Mouse (Mus musculus) lung, embryonic 15.5 days (tissue): Measurements from ENCODE around the gene Scamp4. TPM values are rescaled to one million over a fixed set of nuclear protein-coding genes. Genes with fewer than 3 reads are reported as not detected.
A peak's percentile ranks its signal among the peaks of the same experiment; 100 is the strongest.

Experiments used
- ATAC-seq: fragments of 200-750 bp; cut with Nextera tagmentation; 2 replicates; pipeline ENCODE4 v1.8.0; 2017; ENCODE audit warnings: moderate number of reproducible peaks, borderline replicate concordance; ENCODE audit not compliant: low FRiP score, low TSS enrichment; ENCODE audit errors: extremely low read depth
- H3K27ac ChIP-seq: fragments of 300-500 bp; sonication (generic); 2 replicates; pipeline ENCODE4 v1.5.1; 2015; ENCODE audit warnings: moderate library complexity, mild to moderate bottlenecking, inconsistent platforms
- H3K27me3 ChIP-seq: fragments of 300-500 bp; sonication (generic); 2 replicates; pipeline ENCODE4 v1.6.1; 2015; ENCODE audit warnings: inconsistent platforms
- H3K36me3 ChIP-seq: fragments of 300-500 bp; sonication (generic); 2 replicates; pipeline ENCODE4 v1.6.1; 2015; ENCODE audit warnings: inconsistent platforms
- H3K4me1 ChIP-seq: fragments of 300-500 bp; sonication (generic); 2 replicates; pipeline ENCODE4 v1.6.1; 2015; ENCODE audit warnings: inconsistent platforms
- H3K4me2 ChIP-seq: fragments of 300-500 bp; sonication (generic); 2 replicates; pipeline ENCODE4 v1.6.1; 2015; ENCODE audit warnings: inconsistent platforms, mild to moderate bottlenecking, moderate library complexity
- H3K4me3 ChIP-seq: fragments of 300-500 bp; sonication (generic); 2 replicates; pipeline ENCODE4 v1.5.1; 2015; ENCODE audit warnings: mild to moderate bottlenecking, inconsistent platforms
- H3K9ac ChIP-seq: fragments of 300-500 bp; sonication (generic); 2 replicates; pipeline ENCODE4 v1.6.1; 2015; ENCODE audit warnings: inconsistent platforms
- H3K9me3 ChIP-seq: fragments of 300-500 bp; sonication (generic); 2 replicates; pipeline ENCODE4 v1.6.1; 2016; ENCODE audit warnings: inconsistent platforms
- WGBS: fragments of 180-500 bp; shearing (Covaris S2); methylation state at CpG from one replicate; pipeline ENCODE4 v1.1.7; 2015; 5-methylcytosine and 5-hydroxymethylcytosine counted together
- polyA plus RNA-seq: library from polyadenylated mRNA; unstranded; fragments of >200 nt; fragmentation: Nextera tagmentation; extraction: Ambion mirVana; gene quantifications from 2 replicates; pipeline ENCODE4 v1.2.1, GENCODE M21; 2015

Gene Scamp4
- polyA plus RNA-seq = 79.0 and 84.8 TPM in 2 replicates

DNA sequence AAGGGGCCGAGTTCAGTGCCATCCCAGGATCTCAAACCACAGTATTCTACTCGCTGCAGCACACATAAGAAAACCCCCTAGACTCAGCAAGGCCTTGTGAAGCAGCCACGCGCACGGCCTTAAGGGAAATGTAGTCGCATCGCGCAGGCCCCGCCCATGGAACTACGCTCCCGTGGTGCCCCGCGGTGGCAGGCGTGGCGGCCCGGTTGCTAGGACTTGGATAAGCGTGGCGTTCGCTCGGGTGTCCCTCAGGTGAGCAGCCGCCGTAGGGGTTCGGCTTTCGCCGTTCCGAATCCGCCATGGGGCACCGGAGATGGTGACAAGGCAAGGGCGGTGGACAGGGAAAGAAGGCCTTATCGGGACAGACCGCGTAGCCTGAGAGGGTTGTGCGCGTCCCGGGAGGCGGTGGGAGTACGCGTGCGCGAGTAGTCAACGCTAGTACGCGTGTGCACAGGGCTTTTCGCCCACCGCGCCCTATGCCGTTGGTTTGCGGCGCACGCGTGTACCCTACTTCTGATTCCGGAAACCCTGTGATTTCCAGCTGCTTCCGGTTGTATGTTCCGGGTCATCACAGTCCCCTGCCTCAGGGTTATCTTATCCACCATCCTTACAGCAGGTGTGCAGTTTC lies at the start of gene Scamp4, which contains the start of gene Adat3:
Scamp4 (plus strand) TSS at position 175 of the 628 bp plus-strand sequence.
Adat3 (plus strand) TSS at position 183 of the 628 bp plus-strand sequence.
- under 1% methylated on average over 54 of the region's 54 CpGs for WGBS

DNA sequence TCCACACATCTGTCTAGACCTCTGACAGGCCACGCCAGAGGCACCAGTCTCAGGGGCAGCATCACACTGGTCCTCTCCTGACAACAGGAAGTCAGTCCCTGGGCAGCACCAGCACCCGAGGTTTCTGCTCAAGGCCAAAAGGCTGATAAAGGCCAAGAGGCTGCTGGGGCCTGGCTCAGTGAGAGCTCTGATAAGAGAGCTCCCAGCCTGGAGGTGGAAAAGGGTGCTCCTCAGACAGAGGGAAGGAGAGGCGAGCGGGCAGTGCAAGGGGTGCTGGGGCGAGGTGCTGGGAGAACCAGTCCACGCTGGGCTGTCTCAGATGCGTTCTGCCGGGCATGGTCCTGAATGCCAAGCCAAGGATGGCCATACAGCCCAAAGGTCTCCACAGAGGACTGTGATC lies 49.1 kb upstream of the Scamp4 start:
- Histone ChIP-seq H3K4me2 (no peak overlapping the region), H3K27me3 (no peaks in the 10 kb centered on the region), H3K4me3 (no peak overlapping the region), H3K4me1 (peaks cover 16% of the 10 kb centered on the region), H3K9me3 (no peaks in the 10 kb centered on the region), H3K27ac (no peak overlapping the region), H3K36me3 (peaks cover 16% of the 10 kb centered on the region), H3K9ac (no peak overlapping the region)
- ATAC-seq = no peak
- WGBS = 87% methylated on average over 8 of the region's 8 CpGs

More for the DNA sequence above, at the start of gene Scamp4, which contains the start of gene Adat3:
- peak within 1 kb of the TSS; percentile 93 for H3K27ac ChIP-seq
- peaks cover 19% of the 10 kb centered on the region for H3K4me1 ChIP-seq
- H3K4me2 ChIP-seq = peak within 1 kb of the TSS; percentile 89
- ATAC-seq = peak; percentile 95
- peak within 1 kb of the TSS; percentile 72 for H3K9ac ChIP-seq
- peaks cover 17% of the 10 kb centered on the region for H3K36me3 ChIP-seq
- no peaks in the 10 kb centered on the region for H3K9me3 ChIP-seq
- H3K27me3 ChIP-seq = no peaks in the 10 kb centered on the region
- peak within 1 kb of the TSS; percentile 94 for H3K4me3 ChIP-seq

DNA sequence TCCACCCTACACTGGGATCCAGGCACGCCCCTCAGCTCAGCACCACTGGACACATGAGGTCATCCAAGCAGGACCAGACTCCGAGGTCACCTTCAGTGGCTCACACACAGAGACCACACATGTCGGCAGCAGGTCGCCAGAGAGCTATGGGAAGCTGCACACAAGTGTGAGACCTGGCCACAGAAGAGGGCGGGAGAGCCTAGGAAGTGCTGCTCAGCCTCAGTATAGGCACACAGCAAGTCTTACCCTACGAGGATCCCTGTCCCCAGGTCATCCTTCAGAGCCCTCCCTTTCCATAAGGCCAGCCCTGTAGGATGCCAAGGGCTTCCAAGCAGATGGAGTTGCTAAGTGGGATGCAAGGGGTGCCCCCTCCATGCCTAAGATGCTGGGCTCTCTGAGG lies 48.7 kb upstream of the Scamp4 start:
- H3K4me1 ChIP-seq = peaks cover 18% of the 10 kb centered on the region
- no peak overlapping the region for H3K27ac ChIP-seq
- H3K4me2 ChIP-seq = no peak overlapping the region
- H3K4me3 ChIP-seq = no peak overlapping the region
- no peak overlapping the region for H3K9ac ChIP-seq
- no peak for ATAC-seq
- no peaks in the 10 kb centered on the region for H3K27me3 ChIP-seq
- WGBS = 77% methylated on average over 6 of the region's 6 CpGs
- peaks cover 15% of the 10 kb centered on the region for H3K36me3 ChIP-seq
- H3K9me3 ChIP-seq = no peaks in the 10 kb centered on the region

DNA sequence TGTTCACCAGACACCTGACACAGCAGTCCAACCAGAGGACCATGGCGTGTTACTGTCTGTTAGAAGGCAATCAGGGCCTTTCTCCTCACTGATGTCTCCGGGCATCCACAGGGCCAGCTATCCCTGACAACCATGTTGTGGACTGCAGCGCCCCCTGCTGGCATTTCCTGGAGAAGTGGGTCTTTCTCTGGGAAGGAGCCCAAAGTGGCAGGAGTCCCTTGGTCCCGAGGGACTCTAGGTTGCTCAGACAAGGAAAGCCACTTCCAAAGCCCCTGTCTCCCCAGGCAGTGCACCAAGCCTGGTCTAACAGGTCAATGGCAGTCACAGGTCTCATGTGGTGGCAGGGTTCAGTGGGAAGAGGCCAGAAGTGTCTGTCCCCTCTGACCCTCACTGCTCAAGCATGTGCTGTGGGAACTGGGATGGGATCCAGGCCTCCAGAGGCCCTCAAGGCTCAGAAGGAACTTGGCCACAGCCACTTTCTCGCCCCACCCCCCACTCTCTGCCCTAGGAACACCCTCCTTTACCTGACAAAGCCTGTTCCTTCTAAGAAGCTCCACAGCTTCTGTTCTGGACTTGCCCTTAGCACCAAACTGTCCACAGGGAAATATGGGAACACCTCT lies 45.2 kb upstream of the Scamp4 start:
- 28% methylated on average over 5 of the region's 5 CpGs for WGBS
- Histone ChIP-seq H3K4me1 (peaks cover 40% of the 10 kb centered on the region), H3K9me3 (no peaks in the 10 kb centered on the region), H3K4me2 (no peak overlapping the region), H3K4me3 (no peak overlapping the region), H3K27me3 (no peaks in the 10 kb centered on the region), H3K9ac (0 out of 2 replicates have a peak overlapping the region, but pooled peaks have one; percentile 10), H3K27ac (no peak overlapping the region), H3K36me3 (no peaks in the 10 kb centered on the region)
- ATAC-seq = no peak

DNA sequence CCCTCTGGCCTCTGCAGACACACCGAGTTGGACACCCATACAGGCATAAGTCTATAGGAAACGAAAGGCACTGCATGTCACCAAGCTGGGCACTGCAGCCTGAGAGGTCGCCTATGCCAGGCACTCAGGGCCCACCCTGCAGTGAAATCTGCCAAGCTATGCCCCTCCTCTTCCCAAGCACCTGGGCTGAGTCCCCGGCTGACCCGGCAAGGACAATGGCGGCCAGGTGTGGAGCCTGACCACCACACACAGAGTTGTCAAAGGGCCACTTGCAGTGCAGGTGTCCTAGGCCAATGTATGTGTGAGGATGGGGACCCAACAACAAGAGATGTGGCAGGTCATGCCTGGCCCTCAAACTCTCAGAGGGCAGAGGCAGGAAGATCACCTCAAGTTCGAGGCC lies 43.2 kb upstream of the Scamp4 start:
- H3K4me1 ChIP-seq = peaks cover 44% of the 10 kb centered on the region
- no peak for ATAC-seq
- no peak overlapping the region for H3K27ac ChIP-seq
- H3K9me3 ChIP-seq = no peaks in the 10 kb centered on the region
- no peak overlapping the region for H3K4me3 ChIP-seq
- no peak overlapping the region; the same call in 1 of the 2 replicates for H3K4me2 ChIP-seq
- H3K36me3 ChIP-seq = no peaks in the 10 kb centered on the region
- no peak overlapping the region for H3K9ac ChIP-seq
- no peaks in the 10 kb centered on the region for H3K27me3 ChIP-seq
- 87% methylated on average over 7 of the region's 7 CpGs for WGBS

DNA sequence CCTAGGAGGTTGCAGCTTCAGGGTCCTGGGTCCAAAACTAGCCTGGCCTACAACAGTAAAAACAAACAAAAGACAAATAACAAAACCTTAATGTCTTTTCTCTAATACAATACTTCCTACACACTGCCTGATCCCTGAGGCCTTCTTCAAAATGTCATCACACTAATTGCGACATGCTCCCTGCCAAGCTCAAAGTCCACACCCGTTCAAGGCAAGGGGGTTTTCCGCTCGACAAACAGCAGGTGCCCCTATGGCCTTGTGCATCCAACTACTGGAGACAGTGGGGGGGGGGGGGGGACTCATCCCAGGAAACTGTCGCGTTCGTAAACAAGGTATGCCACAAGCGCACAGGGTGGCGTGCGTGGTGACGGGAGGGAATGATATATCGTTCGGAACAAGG lies 42.1 kb upstream of the Scamp4 start:
- Histone ChIP-seq H3K36me3 (no peaks in the 10 kb centered on the region), H3K27me3 (no peaks in the 10 kb centered on the region), H3K4me3 (peak overlapping the region; percentile 93), H3K27ac (peak overlapping the region; percentile 89; the same call in 1 of the 2 replicates), H3K9ac (peak overlapping the region; percentile 99), H3K4me2 (peak overlapping the region; percentile 85), H3K9me3 (no peaks in the 10 kb centered on the region), H3K4me1 (peaks cover 44% of the 10 kb centered on the region)
- ATAC-seq = no peak
- 1% methylated on average over 13 of the region's 13 CpGs for WGBS

DNA sequence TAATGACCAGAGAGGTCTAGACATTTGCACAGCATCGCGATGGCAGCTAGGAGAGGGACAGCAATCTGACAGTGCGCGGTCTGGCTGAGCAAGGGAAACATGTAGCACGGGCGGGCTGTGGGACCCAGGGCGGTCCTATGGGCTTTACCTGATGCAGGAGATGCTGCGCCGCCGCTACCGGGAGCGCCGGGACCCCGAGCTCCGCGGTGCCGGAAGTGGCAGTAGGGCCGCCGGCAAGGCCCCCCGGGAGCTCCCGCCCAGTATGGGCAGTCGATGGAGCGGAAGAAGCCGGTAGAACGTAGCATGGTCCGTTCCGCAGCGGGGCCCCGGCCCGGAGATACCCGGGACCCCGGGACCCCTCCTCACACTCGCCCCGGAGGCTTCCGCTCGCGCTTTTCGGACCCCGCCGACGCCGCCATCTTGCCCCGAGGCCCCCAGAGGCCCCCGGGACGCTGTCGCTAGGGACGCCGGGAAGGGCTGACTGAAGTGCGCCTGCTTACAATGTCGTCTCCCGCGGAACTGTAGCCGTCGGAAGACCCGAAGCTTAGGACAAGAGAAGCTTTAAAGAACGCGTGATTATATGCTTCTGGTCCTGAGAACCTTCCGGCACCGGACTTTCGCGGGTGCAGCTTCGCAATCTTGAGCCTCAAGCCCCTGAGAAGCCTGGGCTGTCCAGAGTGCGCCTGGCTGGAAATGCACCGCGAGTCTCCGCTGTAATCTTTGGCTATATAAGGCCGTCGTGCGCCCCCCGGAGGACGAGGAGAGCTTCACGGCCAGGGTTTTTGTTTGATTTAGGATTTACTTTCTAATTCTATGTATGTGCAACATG lies 41.3 kb upstream of the Scamp4 start, which contains the start of gene Rexo1:
Rexo1 (minus strand) TSS at position 445 of the 829 bp plus-strand sequence.
- peaks cover 4% of the 10 kb centered on the region; the same call in 1 of the 2 replicates for H3K36me3 ChIP-seq
- peak within 1 kb of the TSS; percentile 89 for H3K27ac ChIP-seq
- peak within 1 kb of the TSS; percentile 85 for H3K4me2 ChIP-seq
- H3K4me3 ChIP-seq = peak within 1 kb of the TSS; percentile 93
- ATAC-seq = peak; percentile 83
- H3K9me3 ChIP-seq = no peaks in the 10 kb centered on the region
- H3K27me3 ChIP-seq = no peaks in the 10 kb centered on the region
- 2% methylated on average over 72 of the region's 72 CpGs for WGBS
- H3K9ac ChIP-seq = peak within 1 kb of the TSS; percentile 99
- H3K4me1 ChIP-seq = peaks cover 44% of the 10 kb centered on the region

DNA sequence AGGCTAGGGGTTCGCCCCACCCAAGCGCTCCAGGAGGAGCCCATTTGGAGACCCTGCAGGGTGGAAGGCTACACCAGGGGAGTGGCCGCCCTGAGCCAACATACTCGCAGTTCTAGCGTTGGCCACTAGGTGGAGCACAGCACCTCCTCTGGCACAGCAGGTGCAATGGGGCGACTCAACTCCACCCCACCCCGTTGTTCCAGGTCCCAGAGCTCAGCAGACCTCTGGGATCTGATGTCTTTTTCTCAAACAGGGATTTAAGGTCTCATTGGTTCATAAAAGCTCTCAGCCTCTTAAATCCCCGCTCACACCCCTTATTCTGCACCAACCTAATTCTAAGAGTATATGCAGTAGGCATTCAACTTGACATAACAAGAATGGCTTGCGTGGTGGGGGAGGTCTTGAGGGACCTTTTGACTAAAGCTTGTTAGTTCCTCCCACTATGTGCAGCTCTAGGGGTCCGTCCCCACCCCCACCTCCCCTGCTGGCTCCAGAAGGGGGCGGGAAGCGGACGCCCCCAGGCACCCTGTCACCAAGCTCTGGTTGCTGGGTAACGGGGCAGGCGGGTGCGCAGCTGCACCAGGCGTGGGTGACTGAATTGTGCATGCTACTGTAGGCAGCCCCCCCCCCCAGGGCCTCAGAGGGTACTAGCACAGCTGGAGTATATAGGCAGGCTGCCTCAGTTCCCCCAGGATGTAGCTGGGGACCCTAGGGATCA lies 36.1 kb upstream of the Scamp4 start:
- H3K4me3 ChIP-seq = no peak overlapping the region
- 31% methylated on average over 17 of the region's 17 CpGs for WGBS
- H3K4me1 ChIP-seq = peaks cover 32% of the 10 kb centered on the region
- H3K9me3 ChIP-seq = no peaks in the 10 kb centered on the region
- H3K27me3 ChIP-seq = no peaks in the 10 kb centered on the region
- no peak overlapping the region for H3K9ac ChIP-seq
- no peak overlapping the region for H3K27ac ChIP-seq
- 0 out of 2 replicates have a peak, but pooled peaks have one; percentile 17 for ATAC-seq
- H3K4me2 ChIP-seq = no peak overlapping the region
- peaks cover 15% of the 10 kb centered on the region; the same call in 1 of the 2 replicates for H3K36me3 ChIP-seq

DNA sequence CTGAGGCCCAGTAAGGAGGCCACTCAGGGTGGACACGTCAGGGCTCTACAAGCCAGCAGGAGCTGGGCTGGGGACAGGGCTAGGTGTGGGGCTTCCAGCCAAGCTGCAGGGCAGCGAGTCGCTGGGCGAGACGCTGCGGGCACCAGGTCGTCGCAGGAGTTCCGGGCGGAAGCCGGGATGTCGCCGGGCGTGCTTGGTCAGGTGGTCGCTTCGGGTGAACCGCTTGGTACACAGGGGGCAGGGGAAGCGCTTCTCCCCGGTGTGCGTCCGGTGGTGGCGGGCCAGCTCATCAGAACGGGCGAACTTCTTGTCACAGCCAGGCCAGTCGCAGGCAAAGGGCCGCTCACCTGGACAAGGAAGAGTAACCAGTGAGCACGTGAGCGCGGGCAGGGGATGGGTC lies 33.8 kb upstream of the Scamp4 start:
- 92% methylated on average over 29 of the region's 29 CpGs for WGBS
- ATAC-seq = no peak
- Histone ChIP-seq H3K4me2 (no peak overlapping the region), H3K27ac (no peak overlapping the region), H3K36me3 (peaks cover 15% of the 10 kb centered on the region; the same call in 1 of the 2 replicates), H3K4me3 (no peak overlapping the region), H3K9me3 (no peaks in the 10 kb centered on the region), H3K27me3 (no peaks in the 10 kb centered on the region), H3K4me1 (peaks cover 45% of the 10 kb centered on the region), H3K9ac (no peak overlapping the region)

DNA sequence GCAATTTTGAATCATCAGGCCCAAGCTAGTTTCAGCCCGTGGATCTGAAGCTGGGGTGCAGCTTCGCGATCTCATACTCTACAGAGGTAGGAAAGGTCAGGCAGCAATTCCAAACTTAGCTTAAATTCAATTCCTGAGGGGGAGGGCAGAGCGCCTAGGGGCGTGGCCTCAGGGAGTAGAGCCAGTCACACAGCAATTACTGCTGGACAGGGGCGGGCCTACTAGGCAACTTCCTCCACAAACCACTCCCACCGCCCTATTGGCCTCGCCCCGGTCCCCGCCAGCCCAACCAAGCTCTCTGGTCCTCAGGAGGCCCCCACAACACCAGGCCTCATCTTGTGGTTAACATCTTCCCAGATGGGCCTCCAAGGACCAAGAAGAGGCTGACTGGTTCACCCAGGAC lies 33.0 kb upstream of the Scamp4 start:
- peak overlapping the region; percentile 35; the same call in 1 of the 2 replicates for H3K4me2 ChIP-seq
- no peaks in the 10 kb centered on the region for H3K9me3 ChIP-seq
- peaks cover 15% of the 10 kb centered on the region; the same call in 1 of the 2 replicates for H3K36me3 ChIP-seq
- no peaks in the 10 kb centered on the region for H3K27me3 ChIP-seq
- peaks cover 52% of the 10 kb centered on the region for H3K4me1 ChIP-seq
- no peak overlapping the region for H3K4me3 ChIP-seq
- no peak overlapping the region for H3K27ac ChIP-seq
- 31% methylated on average over 10 of the region's 10 CpGs for WGBS
- no peak overlapping the region for H3K9ac ChIP-seq
- ATAC-seq = peak; percentile 34; the same call in 1 of the 2 replicates

DNA sequence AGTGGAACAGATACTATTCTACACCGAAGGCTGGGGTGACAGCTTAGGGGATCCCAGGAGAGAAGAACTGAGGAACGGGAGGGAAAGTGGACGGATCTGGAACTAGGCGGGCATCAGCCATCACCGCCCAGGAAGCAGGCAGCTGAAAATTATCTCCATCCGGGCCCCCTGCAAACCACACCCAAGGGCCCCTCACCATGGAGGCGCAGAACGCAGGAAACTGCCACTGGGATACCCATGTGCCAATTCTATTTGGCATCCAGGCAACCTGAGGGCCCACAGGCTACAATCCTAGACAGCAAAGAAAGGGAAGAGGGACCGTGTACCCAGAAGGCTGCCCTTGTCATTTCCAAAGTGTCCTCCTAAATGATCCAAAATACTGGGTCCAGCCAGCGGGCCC lies 32.3 kb upstream of the Scamp4 start:
- Histone ChIP-seq H3K4me1 (peaks cover 59% of the 10 kb centered on the region), H3K27ac (0 out of 2 replicates have a peak overlapping the region, but pooled peaks have one; percentile 41), H3K9me3 (no peaks in the 10 kb centered on the region), H3K27me3 (no peaks in the 10 kb centered on the region), H3K36me3 (peaks cover 15% of the 10 kb centered on the region; the same call in 1 of the 2 replicates), H3K4me2 (0 out of 2 replicates have a peak overlapping the region, but pooled peaks have one; percentile 35), H3K4me3 (0 out of 2 replicates have a peak overlapping the region, but pooled peaks have one; percentile 10), H3K9ac (0 out of 2 replicates have a peak overlapping the region, but pooled peaks have one; percentile 31)
- no peak for ATAC-seq
- WGBS = 89% methylated on average over 10 of the region's 10 CpGs
